Mouse (Mus musculus) B cell, adult 62 days (primary cell): ENCODE data around the gene Rcbtb1. TPM values are rescaled to one million over a fixed set of nuclear protein-coding genes. Genes with fewer than 3 reads are reported as not detected.

ENCODE experiments used
- total RNA-seq: library from RNA; stranded (reverse); gene quantifications from 4 replicates; pipeline ENCODE4 v1.2.4, GENCODE M21; 2023

Rcbtb1 gene
- total RNA-seq = 29.3 to 34.3 TPM (median 33.0 TPM) in 4 replicates

GRCm38 (mm10) chr14:59200711-59201603 lies at the start of gene Rcbtb1:
TSS of gene Rcbtb1 (plus strand) at chr14:59201209.

DNA sequence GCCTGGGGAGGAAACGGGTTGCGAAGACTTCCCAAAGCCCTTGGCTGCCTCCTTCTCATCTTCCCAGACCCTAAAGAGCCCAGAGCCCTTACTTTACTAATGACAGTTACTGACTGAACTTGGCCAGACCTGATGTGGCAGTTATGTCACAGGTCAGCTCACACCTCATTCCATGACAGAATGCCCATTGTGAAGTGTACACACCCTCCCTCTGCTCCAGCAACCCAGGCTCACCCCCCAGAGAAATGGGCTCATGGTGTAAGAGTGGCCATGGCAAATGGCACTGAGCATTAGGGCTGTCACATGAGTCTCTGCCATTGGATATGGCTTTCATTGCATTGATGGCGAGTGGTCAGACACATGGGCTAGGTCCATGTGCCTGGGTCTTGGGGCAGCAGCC lies 22.4 kb upstream of the Rcbtb1 start, which contains the start of gene Gm5142:
Gene Gm5142, minus strand, starts transcription at position 101 of the 400 bp plus-strand sequence.

GRCm38 (mm10) chr14:59260056-59260455 lies 59.0 kb downstream of the Rcbtb1 start, which contains the start of gene Gm6904:
TSS of gene Gm6904 (minus strand) at chr14:59260216.

Other genes with a start within 250 kb of the Rcbtb1 start
- not detected in 4 replicates for gene 1700129C05Rik, start 58.3 kb upstream of the Rcbtb1 start, total RNA-seq
- gene Gm5142, start 22.5 kb upstream of the Rcbtb1 start, total RNA-seq = not detected in 4 replicates
- gene Gm6904, start 59.0 kb downstream of the Rcbtb1 start, total RNA-seq = 1.1 to 7.9 TPM (median 4.3 TPM) in 4 replicates
- 3.6 to 6.1 TPM (median 4.6 TPM) in 4 replicates for gene Phf11a, start 96.3 kb downstream of the Rcbtb1 start, total RNA-seq
- gene Phf11b, start 140.1 kb downstream of the Rcbtb1 start, total RNA-seq = 28.5 to 38.6 TPM (median 33.5 TPM) in 4 replicates
- 8.1 to 11.7 TPM (median 9.5 TPM) in 4 replicates for gene Phf11d, start 164.3 kb downstream of the Rcbtb1 start, total RNA-seq
- gene Phf11c, start 194.2 kb downstream of the Rcbtb1 start, total RNA-seq = 4.7 to 5.8 TPM (median 5.3 TPM) in 4 replicates
- gene Setdb2, start 239.7 kb downstream of the Rcbtb1 start, total RNA-seq = 57.6 to 64.7 TPM (median 59.2 TPM) in 4 replicates
- gene Cab39l, start 239.8 kb downstream of the Rcbtb1 start, total RNA-seq = 35.0 to 46.9 TPM (median 37.6 TPM) in 4 replicates